Mouse (Mus musculus) ES-E14 (cell line): ENCODE data around the gene Cartpt.

Experiments used
- CHD2 ChIP-seq: IDR thresholded peaks from 2 replicates; pipeline ENCODE4 v1.6.1; 2014; ENCODE audit warnings: mild to moderate bottlenecking, low read depth, low read length, inconsistent platforms
- HCFC1 ChIP-seq: IDR thresholded peaks from 2 replicates; pipeline ENCODE4 v1.6.1; 2012; ENCODE audit warnings: low read length, inconsistent platforms, borderline replicate concordance; ENCODE audit not compliant: insufficient read depth

GRCm38 (mm10) chr13:99864331-99864730 is 36.6 kb downstream of the Cartpt start:
- TF ChIP-seq CHD2, result no peak
- no peak for TF ChIP-seq HCFC1
